Mouse (Mus musculus) megakaryocyte, embryonic 14.5 days (primary cell): ENCODE measurements around the gene Map1a.

Experiments
- FLI1 ChIP-seq: IDR thresholded peaks from 2 replicates; pipeline ENCODE4 v1.6.1; 2012; ENCODE audit warnings: low read length, inconsistent platforms, mixed read lengths
- GATA1 ChIP-seq: IDR thresholded peaks from 3 replicates; pipeline ENCODE4 v1.6.1; 2012; ENCODE audit warnings: mixed read lengths, low read length, inconsistent platforms, borderline replicate concordance

- TF ChIP-seq GATA1 (no peak), FLI1 (no peak)
These were observed 39.6 kb upstream of the Map1a start for GRCm38 (mm10) chr2:121249758-121250157.
